Mouse (Mus musculus) bone marrow, adult 2 months (tissue): ENCODE measurements around the gene Atl3.

Source experiments
- CTCF ChIP-seq: fragments of 200-500 bp; IDR thresholded peaks from 2 replicates; pipeline ENCODE4 v1.5.1; 2011; ENCODE audit warnings: low read length, control low read depth; ENCODE audit not compliant: control insufficient read depth, insufficient read depth
- POLR2A ChIP-seq: fragments of 200-500 bp; IDR thresholded peaks from 2 replicates; pipeline ENCODE4 v1.6.1; 2011; ENCODE audit warnings: low read depth, mild to moderate bottlenecking, control low read depth, low read length, borderline replicate concordance; ENCODE audit not compliant: control insufficient read depth

- TF ChIP-seq POLR2A (no peak), CTCF (no peak)
Observed at GRCm38 (mm10) chr19:7585279-7585678, 91.4 kb downstream of the Atl3 start.
